Mouse (Mus musculus): ENCODE data around the gene Tgfbr3.

The Tgfbr3 gene

GRCm38 (mm10) chr5:107146111-107146616 is 143.3 kb downstream of the Tgfbr3 start:
- no peak for DNase-seq (ENCODE audit: low spot score)

DNA sequence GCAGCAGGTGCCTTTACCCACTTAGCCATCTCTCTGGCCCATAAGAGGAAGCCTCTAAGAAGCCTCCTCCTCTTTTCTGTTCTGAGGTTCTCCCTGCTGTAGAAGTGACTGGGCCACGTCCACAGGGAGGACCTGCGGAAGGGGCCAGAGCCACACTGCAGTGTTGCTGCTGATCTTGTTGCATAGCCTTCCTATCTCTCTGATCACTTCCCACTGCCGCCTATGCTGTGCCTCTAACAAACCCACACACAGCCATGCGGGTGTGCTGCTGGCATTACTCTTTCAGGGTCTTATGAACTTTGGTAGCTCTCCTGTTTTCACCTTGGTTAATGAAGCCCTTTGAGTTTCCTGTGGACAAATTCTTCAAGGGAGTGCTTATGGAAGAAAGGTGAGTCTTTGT is 144.3 kb downstream of the Tgfbr3 start:
- DNase-seq (ENCODE audit: low spot score): no peak

DNA sequence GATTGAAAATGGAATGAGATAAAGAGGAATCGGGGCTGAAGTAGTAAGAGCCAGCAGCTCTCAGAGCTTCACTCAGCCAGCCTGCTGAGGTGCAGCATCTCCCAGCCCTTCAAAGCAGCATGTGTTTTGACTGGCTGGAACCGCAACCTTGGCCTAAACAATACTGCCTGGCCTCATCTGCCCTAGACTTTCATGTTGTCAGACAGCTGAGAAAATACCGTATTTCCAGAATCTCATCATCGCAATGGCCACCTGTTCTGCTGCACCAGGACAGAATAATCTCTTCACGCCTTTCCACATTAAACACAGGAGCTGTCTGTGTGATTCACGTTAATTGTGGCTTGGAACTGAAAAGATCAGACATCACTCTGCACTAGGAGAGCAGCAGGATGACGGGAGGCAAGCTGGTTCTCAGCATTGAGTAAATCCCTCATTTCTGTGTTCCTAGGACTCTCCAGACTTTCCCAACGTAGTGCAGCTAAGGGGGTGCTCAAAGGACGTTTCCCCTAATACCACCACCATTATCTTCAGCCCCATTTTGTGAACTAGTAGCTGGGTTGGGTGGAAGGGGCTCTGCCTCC is 145.1 kb downstream of the Tgfbr3 start:
- no peak for DNase-seq (ENCODE audit: low spot score)

DNA sequence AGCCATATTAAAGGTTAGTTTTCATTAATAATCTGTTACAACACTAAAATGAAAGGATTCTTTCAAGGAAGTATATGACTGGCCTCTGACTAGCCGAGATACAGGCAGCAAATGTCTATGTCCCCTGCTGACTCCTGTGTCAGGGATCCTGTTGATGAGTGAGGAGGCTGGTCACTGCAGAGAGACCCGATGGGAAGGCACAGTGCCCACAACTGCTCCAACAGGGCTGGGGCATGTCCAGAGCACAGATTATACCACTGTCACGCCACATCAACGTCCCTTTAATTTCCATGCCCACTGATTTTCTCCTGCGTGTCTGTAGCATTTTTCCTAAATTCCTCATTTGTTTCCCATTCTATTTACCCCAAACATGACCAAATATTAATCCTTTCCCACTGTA is 146.0 kb downstream of the Tgfbr3 start:
- no peak for DNase-seq (ENCODE audit: low spot score)

- no peak for DNase-seq (ENCODE audit: low spot score)
Measured at GRCm38 (mm10) chr5:107142791-107143190, 146.6 kb downstream of the Tgfbr3 start.

DNA sequence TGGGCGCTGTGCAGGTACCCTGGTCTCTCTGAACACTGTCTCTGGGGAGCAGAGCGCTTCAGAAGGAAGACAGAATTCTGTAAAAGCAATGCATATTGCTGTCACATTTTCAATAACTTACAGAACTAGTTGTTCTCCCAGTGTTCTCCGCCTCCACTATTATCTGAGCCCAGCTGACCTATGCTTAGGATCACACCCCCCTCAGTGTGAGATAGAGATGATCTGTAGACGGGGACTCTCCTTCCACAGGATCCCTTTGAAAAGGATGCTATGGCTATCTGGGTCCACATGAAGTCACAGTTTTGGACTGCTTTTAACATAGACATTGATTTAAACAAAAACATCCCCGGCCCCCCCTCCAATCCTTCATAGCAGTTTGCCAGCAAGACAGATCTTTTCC is 148.1 kb downstream of the Tgfbr3 start:
- DNase-seq (ENCODE audit: low spot score): no peak

GRCm38 (mm10) chr5:107139800-107140651 is 149.4 kb downstream of the Tgfbr3 start:
- no peak for DNase-seq (ENCODE audit: low spot score)

DNA sequence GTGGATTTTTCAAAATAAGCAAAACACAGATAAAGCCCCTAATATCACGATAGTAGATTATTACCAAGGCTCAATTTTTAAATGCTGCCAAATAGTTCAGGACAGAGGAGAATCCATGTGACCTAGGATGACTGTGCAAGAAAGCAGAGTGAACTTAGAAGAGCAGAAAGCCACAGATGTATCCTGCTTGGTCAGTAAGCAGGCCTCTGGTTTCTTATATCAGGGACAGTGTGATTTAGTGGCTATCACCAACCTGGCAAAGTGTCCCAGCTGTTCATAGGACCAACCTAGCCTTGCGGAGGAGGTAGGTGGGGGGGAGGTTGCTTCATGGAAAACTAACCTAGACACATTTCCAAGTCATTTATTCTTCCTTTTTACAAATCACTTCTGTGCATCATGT is 156.1 kb downstream of the Tgfbr3 start:
- DNase-seq (ENCODE audit: low spot score): no peak

DNA sequence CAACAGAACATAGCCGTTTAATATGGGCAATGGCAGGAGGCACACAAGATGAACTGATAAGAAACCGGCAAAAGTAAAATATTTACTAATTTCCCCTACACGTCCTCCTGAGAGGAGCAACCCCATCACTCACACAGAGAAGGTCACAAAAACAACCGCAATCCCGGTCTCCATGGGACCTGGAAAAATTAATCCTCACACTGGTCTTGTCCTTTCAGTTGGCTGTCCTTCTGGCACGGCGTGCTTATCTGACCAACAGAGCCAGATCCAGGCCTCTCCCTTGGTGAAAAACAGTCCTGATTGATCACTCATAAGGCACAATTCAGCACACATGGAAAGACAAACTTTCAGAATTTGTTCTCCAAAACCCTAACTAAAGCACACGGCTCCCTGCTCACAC is 157.2 kb downstream of the Tgfbr3 start:
- no peak for DNase-seq (ENCODE audit: low spot score)

DNA sequence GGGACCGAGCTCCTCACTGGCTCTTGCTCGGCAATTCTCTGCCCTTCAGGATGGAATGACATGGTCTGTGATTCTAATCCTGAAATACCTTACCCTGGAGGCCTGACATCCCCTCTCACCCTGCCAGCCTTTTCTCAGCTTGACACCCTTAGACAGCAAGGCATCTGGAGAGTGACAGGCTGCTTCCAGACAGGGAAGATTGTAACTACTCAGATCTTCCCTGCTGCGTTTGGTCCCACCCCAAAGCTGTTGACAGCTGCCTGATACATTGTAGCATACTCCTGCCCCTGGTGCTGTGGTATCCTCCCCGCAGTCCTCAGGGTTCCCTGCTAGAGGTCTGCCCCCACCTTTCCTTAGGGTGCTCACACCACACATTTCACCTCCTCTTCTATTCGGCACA is 160.1 kb downstream of the Tgfbr3 start:
- no peak for DNase-seq (ENCODE audit: low spot score)

- DNase-seq (ENCODE audit: low spot score): no peak
Measured at GRCm38 (mm10) chr5:107126561-107126960, 162.9 kb downstream of the Tgfbr3 start.

- peak; percentile 45 for DNase-seq (ENCODE audit: low spot score)
Measured at GRCm38 (mm10) chr5:107125131-107125530, 164.3 kb downstream of the Tgfbr3 start.

DNA sequence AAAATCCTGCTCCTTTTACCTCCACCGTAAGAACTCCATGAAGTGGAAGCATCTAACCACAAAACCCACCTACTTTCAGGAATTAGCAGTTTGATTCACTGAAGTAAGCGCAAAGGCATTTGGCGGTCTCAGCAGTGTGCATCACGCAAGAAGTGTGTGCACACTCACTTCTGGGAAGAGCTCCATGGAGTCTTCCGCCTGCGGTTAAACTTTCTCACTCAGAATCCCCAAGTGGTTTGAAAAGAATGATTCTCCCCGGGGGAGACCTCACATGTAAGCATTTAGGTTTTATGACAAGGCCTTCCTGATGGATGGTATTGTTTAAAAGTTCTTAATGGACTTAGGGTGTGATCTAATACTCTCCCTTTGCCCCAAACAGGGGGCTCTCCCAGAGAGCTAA is 164.9 kb downstream of the Tgfbr3 start:
- peak; percentile 84 for DNase-seq (ENCODE audit: low spot score)

GRCm38 (mm10) chr5:107122622-107123021 is 166.8 kb downstream of the Tgfbr3 start:
- DNase-seq (ENCODE audit: low spot score): no peak

DNA sequence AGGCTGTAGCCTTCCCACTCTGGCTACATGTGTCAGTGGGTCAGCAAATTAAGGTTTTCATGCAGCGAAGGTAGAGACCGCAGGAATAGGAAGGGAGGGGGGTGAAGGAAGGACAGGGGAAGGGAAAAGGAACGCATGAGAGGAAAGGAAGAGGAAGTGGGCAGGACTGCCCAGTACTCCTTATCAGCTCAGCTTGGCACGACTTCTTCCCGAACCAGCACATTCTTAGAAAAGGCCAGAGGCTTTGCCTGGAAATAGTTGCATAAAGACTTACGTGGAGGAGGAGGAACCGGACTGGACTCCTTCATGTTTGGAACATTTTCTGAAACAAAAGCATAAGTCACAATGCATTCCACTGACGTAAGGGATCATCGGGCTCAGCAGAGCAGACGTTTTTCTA is 168.3 kb downstream of the Tgfbr3 start:
- peak; percentile 68 for DNase-seq (ENCODE audit: low spot score)

GRCm38 (mm10) chr5:107120624-107121023 is 168.8 kb downstream of the Tgfbr3 start:
- peak; percentile 49 for DNase-seq (ENCODE audit: low spot score)

GRCm38 (mm10) chr5:107119896-107120295 is 169.5 kb downstream of the Tgfbr3 start:
- no peak for DNase-seq (ENCODE audit: low spot score)

DNA sequence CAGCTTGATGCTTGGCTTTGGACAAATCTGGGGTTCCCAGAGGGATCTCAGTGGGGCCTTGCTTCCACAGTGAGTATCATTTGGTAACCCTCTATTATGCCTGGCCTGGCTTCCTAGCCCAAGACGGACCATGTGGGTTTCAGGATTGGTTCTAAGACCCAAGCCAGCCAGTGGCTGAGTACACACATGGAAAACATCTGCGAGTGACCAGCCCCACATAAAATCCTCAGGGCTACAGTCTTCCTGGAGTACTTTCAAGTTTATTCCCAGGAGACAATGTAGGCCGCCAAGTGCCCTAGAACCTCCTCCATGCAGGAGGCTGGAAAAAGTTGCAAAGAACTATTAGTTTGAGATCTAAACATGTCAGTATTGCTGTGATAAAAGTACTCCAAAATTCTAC is 172.6 kb downstream of the Tgfbr3 start:
- peak; percentile 94 for DNase-seq (ENCODE audit: low spot score)

- DNase-seq (ENCODE audit: low spot score): no peak
Measured at GRCm38 (mm10) chr5:107112656-107113275, 176.7 kb downstream of the Tgfbr3 start.

- peak; percentile 43 for DNase-seq (ENCODE audit: low spot score)
Measured at GRCm38 (mm10) chr5:107111802-107112201, 177.6 kb downstream of the Tgfbr3 start.

GRCm38 (mm10) chr5:107110880-107111520 is 178.4 kb downstream of the Tgfbr3 start:
- peak; percentile 55 for DNase-seq (ENCODE audit: low spot score)

GRCm38 (mm10) chr5:107110089-107110879 is 179.1 kb downstream of the Tgfbr3 start:
- peak; percentile 80 for DNase-seq (ENCODE audit: low spot score)
